In the genomic region with DNA sequence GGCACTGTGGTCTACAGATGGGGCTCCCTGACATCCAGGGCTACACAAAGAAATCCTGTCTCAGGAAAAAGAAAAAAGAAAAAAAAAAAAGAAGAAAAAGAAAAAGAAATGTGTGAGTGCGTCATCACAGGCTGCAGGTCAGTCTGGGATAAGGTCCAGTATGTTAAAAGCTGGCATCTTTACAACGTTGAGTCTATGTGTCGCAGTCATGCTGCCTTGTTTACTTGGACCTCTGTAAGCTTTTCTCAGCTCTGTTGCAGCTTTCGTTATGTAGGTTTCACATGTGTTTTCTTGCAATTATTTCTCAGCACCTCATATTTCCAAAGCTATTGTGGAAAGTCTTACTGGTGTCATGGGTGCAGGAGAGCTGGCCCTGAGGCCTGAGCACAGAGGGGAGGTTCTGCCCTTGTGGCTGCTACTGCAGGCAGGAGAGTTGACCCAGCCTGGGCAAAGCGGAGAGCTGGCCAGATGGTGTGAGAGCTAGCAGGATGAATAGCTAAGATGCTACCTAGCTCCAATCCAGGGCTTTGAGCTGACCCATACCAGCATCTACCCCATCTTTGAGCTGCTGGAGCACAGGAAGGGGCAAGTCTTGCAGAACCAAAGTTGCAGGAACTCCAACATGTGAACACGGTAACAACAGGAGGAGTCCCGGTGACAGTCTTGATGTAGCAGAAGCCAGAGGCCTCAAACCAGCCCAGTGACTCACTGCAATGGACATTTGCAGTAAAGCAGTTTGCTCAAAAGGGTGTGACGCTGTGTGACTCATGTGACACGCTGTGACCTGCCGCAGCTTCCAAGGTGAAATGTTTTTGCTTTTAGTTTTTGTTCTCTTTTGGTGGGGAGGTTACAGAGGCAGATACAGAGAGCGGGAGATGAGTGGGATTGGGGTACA, we compare ENCODE assay signal across 11 mouse cellular contexts.
DNase-seq lines count a peak whose midpoint lies in the region; ATAC-seq and TF ChIP-seq lines count a peak whose summit lies in the region.
"Had no signal": no experiment of that assay in that cellular context is flagged by ENCODE, and none has a peak within 500 bp of the region (broad histone marks: within the 10 kb centered on the region; RNA-seq: fewer than 3 reads in every experiment).

No protein-coding gene starts in this region.

- ATAC-seq in frontal cortex, adult (ENCODE audit: low TSS enrichment) = no peak
- ATAC-seq: intestine, embryonic 16.5 days had no signal

- DNase-seq in heart, adult 2 months = no peak
- no peak for DNase-seq in heart, adult 18-20 months
- DNase-seq in 416B (ENCODE audit: low read depth) (peak; percentile 65), adipocyte (ENCODE audit: low spot score) (peak; percentile 45)
- DNase-seq in limb, embryonic 10.5 days (ENCODE audit: low spot score) = no peak
- DNase-seq in B cell, adult 2 months = no peak
- no peak for DNase-seq in left cerebral cortex, adult 2 months (ENCODE audit: extremely low spot score in 1 of 2, low spot score in 2 of 2)

- H3K9me3 ChIP-seq in limb, embryonic 10.5 days (replicated peaks) = no peaks in the 10 kb centered on the region
- H3K9me3 ChIP-seq: heart, embryonic 15.5 days; neural tube, embryonic 12.5 days had no signal

- peaks cover 9% of the 10 kb centered on the region for H3K4me1 ChIP-seq in heart, adult 2 months (ENCODE audit: control insufficient read depth, insufficient read depth, low read length)
- peaks cover 4% of the 10 kb centered on the region for H3K4me1 ChIP-seq in limb, embryonic 10.5 days
- H3K4me1 ChIP-seq: heart, embryonic 15.5 days had no signal

- 67% methylated on average over 11 of the region's 11 CpGs for WGBS in heart, adult 2 months
- WGBS in limb, embryonic 10.5 days = 85% methylated on average over 11 of the region's 11 CpGs

- no peak for TF ChIP-seq POLR2A in heart, adult 2 months (IDR thresholded peaks at IDR 0.05; ENCODE audit: insufficient read depth, low read depth, low read length)

- H3K27me3 ChIP-seq in heart, adult 2 months (ENCODE audit: control insufficient read depth, insufficient read depth, low read length) = no peaks in the 10 kb centered on the region
- no peaks in the 10 kb centered on the region for H3K27me3 ChIP-seq in limb, embryonic 10.5 days (ENCODE audit: low read depth, poor library complexity, severe bottlenecking)
- H3K27me3 ChIP-seq: heart, embryonic 15.5 days; neural tube, embryonic 12.5 days had no signal

- no peak overlapping the region for H3K4me3 ChIP-seq in heart, adult 2 months
- H3K4me3 ChIP-seq in limb, embryonic 10.5 days = no peak overlapping the region
- no peak overlapping the region for H3K4me3 ChIP-seq in left cerebral cortex, adult 2 months
- H3K4me3 ChIP-seq: heart, embryonic 15.5 days; neural tube, embryonic 12.5 days had no signal

- intact Hi-C loops in heart, adult 2 months (cut with DNase I) = no loop called here
- intact Hi-C loops in left cerebral cortex, adult 2 months (cut with DNase I) = no loop called here

- TF ChIP-seq CTCF in heart, adult 2 months (IDR thresholded peaks at IDR 0.05) = no peak
- TF ChIP-seq CTCF in left cerebral cortex, adult 2 months (IDR thresholded peaks at IDR 0.05) = no peak

- no peaks in the 10 kb centered on the region for H3K79me2 ChIP-seq in heart, adult 2 months (replicated peaks; ENCODE audit: control insufficient read depth, insufficient read depth, low read length)

- peak overlapping the region; percentile 51; the same call in 1 of the 2 replicates for H3K27ac ChIP-seq in heart, adult 2 months
- H3K27ac ChIP-seq in limb, embryonic 10.5 days = 0 out of 2 replicates have a peak overlapping the region, but pooled peaks have one; percentile 23
- no peak overlapping the region for H3K27ac ChIP-seq in left cerebral cortex, adult 2 months
- H3K27ac ChIP-seq: heart, embryonic 15.5 days; neural tube, embryonic 12.5 days had no signal

- H3K36me3 ChIP-seq in heart, adult 2 months (ENCODE audit: control insufficient read depth, insufficient read depth, low read length) = no peaks in the 10 kb centered on the region
- H3K36me3 ChIP-seq in limb, embryonic 10.5 days = no peaks in the 10 kb centered on the region
- H3K36me3 ChIP-seq: heart, embryonic 15.5 days; neural tube, embryonic 12.5 days had no signal

- no peak for TF ChIP-seq EP300 in heart, adult 2 months (IDR thresholded peaks at IDR 0.05; ENCODE audit: insufficient read depth, low read depth, low read length)

- no peak overlapping the region for H3K9ac ChIP-seq in heart, adult 2 months (ENCODE audit: low read depth, low read length)
- H3K9ac ChIP-seq: heart, embryonic 15.5 days; neural tube, embryonic 12.5 days had no signal

Comparison
In these comparisons a context has a peak if more than half of its experiments do, and no peak if none do; other contexts are left out.
1. DNase-seq: peak in 416B (single experiment) and adipocyte (single experiment); none in heart, adult 2 months (0 of 2), heart, adult 18-20 months (0 of 2), limb, embryonic 10.5 days (single experiment), B cell, adult 2 months (0 of 2) and left cerebral cortex, adult 2 months (0 of 2).